30 mouse cellular contexts compared by ENCODE assay signal in genomic region chr3:54897974-54898373, GRCm38 (mm10). TPM values are rescaled to one million over a fixed set of nuclear protein-coding genes. Genes with fewer than 3 reads are reported as not detected.
DNase-seq lines count a peak whose midpoint lies in the region; TF ChIP-seq lines count a peak whose summit lies in the region.
"Had no signal": no experiment of that assay in that cellular context is flagged by ENCODE, and none has a peak within 500 bp of the region (broad histone marks: within the 10 kb centered on the region; RNA-seq: fewer than 3 reads in every experiment).

No protein-coding gene starts in this region.

- TF ChIP-seq CTCF in layer of hippocampus, adult 2 months (conservative IDR thresholded peaks at IDR 0.05), result no peak
- no peak for TF ChIP-seq CTCF in left cerebral cortex, adult 2 months (IDR thresholded peaks at IDR 0.05)

- H3K4me3 ChIP-seq in layer of hippocampus, adult 2 months, result no peak overlapping the region
- no peak overlapping the region for H3K4me3 ChIP-seq in left cerebral cortex, adult 2 months
- H3K4me3 ChIP-seq: embryonic facial prominence, embryonic 12.5 days; embryonic facial prominence, embryonic 15.5 days; heart, adult 2 months; heart, embryonic 10.5 days; heart, embryonic 13.5 days; hindbrain, embryonic 12.5 days; hindbrain, embryonic 15.5 days had no signal

- peak overlapping the region; percentile 82 for H3K27ac ChIP-seq in layer of hippocampus, adult 2 months
- H3K27ac ChIP-seq in left cerebral cortex, adult 2 months, result 0 out of 2 replicates have a peak overlapping the region, but pooled peaks have one; percentile 28
- H3K27ac ChIP-seq: embryonic facial prominence, embryonic 12.5 days; embryonic facial prominence, embryonic 15.5 days; heart, adult 2 months; heart, embryonic 10.5 days; heart, embryonic 13.5 days; hindbrain, embryonic 12.5 days; hindbrain, embryonic 15.5 days had no signal

- no peak for DNase-seq in layer of hippocampus, adult 2 months (ENCODE audit: low spot score in 2 of 2)
- DNase-seq in layer of hippocampus, postnatal 25 days (ENCODE audit: extremely low spot score in 1 of 2, low spot score in 1 of 2), result no peak
- no peak for DNase-seq in left cerebral cortex, adult 2 months (ENCODE audit: extremely low spot score in 1 of 2, low spot score in 2 of 2)
- no peak for DNase-seq in left cerebral cortex, adult 18-20 months (ENCODE audit: low spot score in 2 of 2)
- peak; percentile 11 for DNase-seq in right cerebral cortex, adult 18-20 months
- no peak for DNase-seq in right cerebral cortex, adult 2 months (ENCODE audit: low spot score in 2 of 2)
- DNase-seq: B cell, adult 2 months; cerebellum, adult 11 months; cerebellum, adult 2 months; cerebellum, adult 9-11 months; cerebellum, postnatal 25 days; forebrain, postnatal 0 days; gastrocnemius, postnatal 10 days; gastrocnemius, postnatal 36 days; heart, adult 2 months; heart, postnatal 14 days had no signal

- intact Hi-C loops in left cerebral cortex, adult 2 months (cut with DNase I), result no loop called here

RNA-seq across cellular contexts. Expression of gene Sertm1, which starts 17.7 kb away (rescaled TPM):
- 10 to 100 TPM; 83.1 to 83.2 TPM for total RNA-seq in layer of hippocampus, adult 2 months (2021)
- total RNA-seq in layer of hippocampus, postnatal 25 days (2021), result 10 to 100 TPM; 80.1 to 86.1 TPM
- 10 to 100 TPM; 29.1 to 33.0 TPM for total RNA-seq in left cerebral cortex, adult 2 months (2021)
- 10 to 100 TPM; 22.9 to 26.8 TPM for total RNA-seq in left cerebral cortex, adult 18-20 months (2021)
- total RNA-seq: adrenal gland, adult 18-20 months; adrenal gland, postnatal 10 days; adrenal gland, postnatal 36 days; CH12.LX; common myeloid progenitor, adult 5-6 weeks; gastrocnemius, adult 18-20 months; gastrocnemius, postnatal 36 days; granulocyte monocyte progenitor cell, adult 5-6 weeks; hematopoietic stem cell, adult 5-6 weeks had no signal
